Mouse (Mus musculus) stomach, postnatal 0 days (tissue): ENCODE results near the gene Ffar1.

Source experiments
- CTCF ChIP-seq: IDR thresholded peaks from 2 replicates; pipeline ENCODE4 v1.5.1; 2016; ENCODE audit warnings: antibody characterized with exemption, low read depth, mild to moderate bottlenecking, moderate library complexity
- EP300 ChIP-seq: optimal IDR thresholded peaks from 2 replicates; pipeline ENCODE3; 2016; ENCODE audit warnings: antibody characterized with exemption

GRCm38 (mm10) chr7:30909773-30910172, 48.4 kb upstream of the Ffar1 start:
- TF ChIP-seq CTCF (no peak), EP300 (no peak)
